Comparison of ENCODE assay signal across 16 mouse cellular contexts in the genomic region with DNA sequence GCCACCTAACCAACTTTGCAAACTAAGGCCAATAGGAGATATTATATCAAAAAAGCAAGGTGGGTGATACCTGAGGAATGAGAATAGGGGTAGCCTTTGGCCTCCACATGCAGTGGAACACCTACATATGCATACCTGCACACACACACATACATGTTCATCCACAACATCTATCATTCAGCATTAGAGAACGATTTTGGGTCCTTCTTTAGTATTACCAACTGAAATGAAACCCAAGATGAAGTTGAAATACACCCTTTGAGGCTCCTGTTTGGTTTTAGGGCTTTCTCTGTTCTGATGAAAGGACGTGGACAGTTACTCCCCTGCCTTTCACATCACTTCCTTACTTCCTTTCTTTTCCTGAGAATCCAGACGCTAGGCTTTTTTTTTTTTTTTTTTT.
"Had no signal": no experiment of that assay in that cellular context is flagged by ENCODE, and none has a peak within 500 bp of the region (broad histone marks: within the 10 kb centered on the region; RNA-seq: fewer than 3 reads in every experiment).

No protein-coding gene starts in this region.

- DNase-seq: lung, adult 18-20 months; lung, embryonic 14.5 days; lung, postnatal 10 days; lung, postnatal 4 days; retina, postnatal 1 day; right cerebral cortex, adult 18-20 months; right cerebral cortex, postnatal 14 days; thymus, adult 2 months; thymus, postnatal 25 days; thymus, postnatal 4 days had no signal

- H3K27ac ChIP-seq: midbrain, embryonic 12.5 days; neural tube, embryonic 13.5 days; neural tube, embryonic 15.5 days; stomach, embryonic 15.5 days; stomach, postnatal 0 days had no signal

- H3K9me3 ChIP-seq: midbrain, embryonic 12.5 days; neural tube, embryonic 13.5 days; neural tube, embryonic 15.5 days; stomach, embryonic 15.5 days had no signal

- H3K36me3 ChIP-seq: midbrain, embryonic 12.5 days; neural tube, embryonic 13.5 days; neural tube, embryonic 15.5 days; stomach, embryonic 15.5 days had no signal

- H3K9ac ChIP-seq: lung, embryonic 14.5 days; midbrain, embryonic 12.5 days; neural tube, embryonic 15.5 days; stomach, embryonic 15.5 days had no signal

- H3K4me3 ChIP-seq: midbrain, embryonic 12.5 days; myocyte; stomach, embryonic 15.5 days had no signal

- H3K4me2 ChIP-seq: stomach, embryonic 15.5 days had no signal

- H3K4me1 ChIP-seq: stomach, embryonic 15.5 days had no signal

- H3K27me3 ChIP-seq: stomach, embryonic 15.5 days had no signal
